Mouse (Mus musculus) forebrain, embryonic 16.5 days (tissue): ENCODE results near the gene Spata18. TPM values are rescaled to one million over a fixed set of nuclear protein-coding genes. Genes with fewer than 3 reads are reported as not detected.

ENCODE experiments used
- ATAC-seq: fragments of 200-750 bp; cut with Nextera tagmentation; 2 replicates; pipeline ENCODE4 v1.8.0; 2017; ENCODE audit warnings: mild to moderate bottlenecking, moderate library complexity
- H3K27ac ChIP-seq: fragments of 300-500 bp; sonication (generic); 2 replicates; pipeline ENCODE4 v1.5.1; 2014; ENCODE audit warnings: low read length, control low read depth
- H3K27me3 ChIP-seq: fragments of 300-500 bp; sonication (generic); replicated peaks from 2 replicates; pipeline ENCODE4 v1.6.1; 2014; ENCODE audit warnings: low read length; ENCODE audit not compliant: control insufficient read depth, insufficient read depth
- H3K36me3 ChIP-seq: fragments of 300-500 bp; sonication (generic); 2 replicates; pipeline ENCODE4 v1.6.1; 2014; ENCODE audit not compliant: control insufficient read depth, insufficient read depth
- H3K4me1 ChIP-seq: fragments of 300-500 bp; sonication (generic); replicated peaks from 2 replicates; pipeline ENCODE4 v1.6.1; 2014; ENCODE audit warnings: low read length; ENCODE audit not compliant: control insufficient read depth, insufficient read depth
- H3K4me2 ChIP-seq: fragments of 300-500 bp; sonication (generic); 2 replicates; pipeline ENCODE4 v1.6.1; 2014; ENCODE audit warnings: mild to moderate bottlenecking, low read length, control low read depth
- H3K4me3 ChIP-seq: fragments of 300-500 bp; sonication (generic); replicated peaks from 2 replicates; pipeline ENCODE4 v1.5.1; 2014; ENCODE audit warnings: mild to moderate bottlenecking, low read length, control low read depth
- H3K9ac ChIP-seq: fragments of 300-500 bp; sonication (generic); replicated peaks from 2 replicates; pipeline ENCODE4 v1.6.1; 2014; ENCODE audit warnings: low read depth, low read length, control low read depth
- H3K9me3 ChIP-seq: fragments of 300-500 bp; sonication (generic); 2 replicates; pipeline ENCODE4 v1.6.1; 2016; ENCODE audit warnings: low read length; ENCODE audit not compliant: control insufficient read depth
- WGBS: fragments of 180-500 bp; shearing (Covaris S2); extraction: QIAGEN DNeasy Blood & Tissue Kit; methylation state at CpG from one replicate; pipeline ENCODE4 v1.1.7; 2014; 5-methylcytosine and 5-hydroxymethylcytosine counted together
- polyA plus RNA-seq: library from polyadenylated mRNA; unstranded; fragments of >200 nt; fragmentation: Nextera tagmentation; extraction: Ambion mirVana; gene quantifications from 2 replicates; pipeline ENCODE4 v1.2.1, GENCODE M21; 2015

Gene Spata18
- polyA plus RNA-seq, 1 experiment from 2014 or later: 0.44 TPM

GRCm38 (mm10) chr5:73683221-73683620 is 32.0 kb downstream of the Spata18 start:
- 87% methylated on average over 6 of the region's 6 CpGs for WGBS
- no peak overlapping the region for H3K9ac ChIP-seq
- H3K27ac ChIP-seq: no peak overlapping the region
- H3K36me3 ChIP-seq: no peaks in the 10 kb centered on the region
- no peaks in the 10 kb centered on the region for H3K27me3 ChIP-seq
- no peaks in the 10 kb centered on the region for H3K4me1 ChIP-seq
- no peak overlapping the region for H3K4me2 ChIP-seq
- no peak overlapping the region for H3K4me3 ChIP-seq
- no peak for ATAC-seq
- no peaks in the 10 kb centered on the region for H3K9me3 ChIP-seq

GRCm38 (mm10) chr5:73683706-73684409 is 32.7 kb downstream of the Spata18 start:
- Histone ChIP-seq H3K9me3 (no peaks in the 10 kb centered on the region), H3K27ac (no peak overlapping the region), H3K36me3 (no peaks in the 10 kb centered on the region), H3K27me3 (no peaks in the 10 kb centered on the region), H3K9ac (no peak overlapping the region), H3K4me2 (no peak overlapping the region), H3K4me1 (no peaks in the 10 kb centered on the region), H3K4me3 (no peak overlapping the region)
- WGBS: 55% methylated on average over 9 of the region's 9 CpGs
- no peak for ATAC-seq

GRCm38 (mm10) chr5:73686149-73686548 is 35.0 kb downstream of the Spata18 start:
- Histone ChIP-seq H3K4me2 (no peak overlapping the region), H3K4me3 (no peak overlapping the region), H3K36me3 (no peaks in the 10 kb centered on the region), H3K9me3 (no peaks in the 10 kb centered on the region), H3K9ac (no peak overlapping the region), H3K27me3 (no peaks in the 10 kb centered on the region), H3K27ac (no peak overlapping the region), H3K4me1 (no peaks in the 10 kb centered on the region)
- 26% methylated on average over 4 of the region's 4 CpGs for WGBS
- ATAC-seq: peak; percentile 55; the same call in 1 of the 2 replicates

GRCm38 (mm10) chr5:73688576-73688975 is 37.4 kb downstream of the Spata18 start:
- no peaks in the 10 kb centered on the region for H3K4me1 ChIP-seq
- H3K27ac ChIP-seq: no peak overlapping the region
- no peaks in the 10 kb centered on the region for H3K9me3 ChIP-seq
- ATAC-seq: no peak
- H3K4me3 ChIP-seq: no peak overlapping the region
- 86% methylated on average over 1 of the region's 1 CpGs for WGBS
- H3K9ac ChIP-seq: no peak overlapping the region
- H3K27me3 ChIP-seq: no peaks in the 10 kb centered on the region
- no peak overlapping the region for H3K4me2 ChIP-seq
- no peaks in the 10 kb centered on the region for H3K36me3 ChIP-seq

GRCm38 (mm10) chr5:73690146-73690545 is 39.0 kb downstream of the Spata18 start:
- H3K4me1 ChIP-seq: no peaks in the 10 kb centered on the region
- no peak overlapping the region for H3K9ac ChIP-seq
- H3K4me2 ChIP-seq: no peak overlapping the region
- 79% methylated on average over 2 of the region's 2 CpGs for WGBS
- no peak overlapping the region for H3K27ac ChIP-seq
- no peaks in the 10 kb centered on the region for H3K27me3 ChIP-seq
- no peak overlapping the region for H3K4me3 ChIP-seq
- ATAC-seq: no peak
- H3K9me3 ChIP-seq: no peaks in the 10 kb centered on the region
- no peaks in the 10 kb centered on the region for H3K36me3 ChIP-seq

GRCm38 (mm10) chr5:73691723-73692520 is 40.7 kb downstream of the Spata18 start:
- no peaks in the 10 kb centered on the region for H3K4me1 ChIP-seq
- no peak for ATAC-seq
- H3K4me3 ChIP-seq: no peak overlapping the region
- H3K36me3 ChIP-seq: no peaks in the 10 kb centered on the region
- no peak overlapping the region for H3K9ac ChIP-seq
- H3K27ac ChIP-seq: no peak overlapping the region
- H3K4me2 ChIP-seq: no peak overlapping the region
- no peaks in the 10 kb centered on the region for H3K27me3 ChIP-seq
- 31% methylated on average over 15 of the region's 15 CpGs for whole genome bisulfite sequencing
- no peaks in the 10 kb centered on the region for H3K9me3 ChIP-seq

- H3K9me3 ChIP-seq: no peaks in the 10 kb centered on the region
- H3K27me3 ChIP-seq: no peaks in the 10 kb centered on the region
- H3K27ac ChIP-seq: no peak overlapping the region
- H3K9ac ChIP-seq: no peak overlapping the region
- no peak overlapping the region for H3K4me2 ChIP-seq
- H3K4me3 ChIP-seq: no peak overlapping the region
- WGBS: 69% methylated on average over 1 of the region's 1 CpGs
- H3K36me3 ChIP-seq: no peaks in the 10 kb centered on the region
- no peaks in the 10 kb centered on the region for H3K4me1 ChIP-seq
- ATAC-seq: no peak
Observed at GRCm38 (mm10) chr5:73693778-73694177, 42.6 kb downstream of the Spata18 start.

GRCm38 (mm10) chr5:73694254-73695015 is 43.3 kb downstream of the Spata18 start:
- Histone ChIP-seq H3K9ac (no peak overlapping the region), H3K27ac (no peak overlapping the region), H3K4me2 (no peak overlapping the region), H3K4me3 (no peak overlapping the region), H3K9me3 (no peaks in the 10 kb centered on the region), H3K27me3 (no peaks in the 10 kb centered on the region), H3K4me1 (no peaks in the 10 kb centered on the region), H3K36me3 (no peaks in the 10 kb centered on the region)
- WGBS: 82% methylated on average over 4 of the region's 4 CpGs
- no peak for ATAC-seq

- Histone ChIP-seq H3K4me2 (no peak overlapping the region), H3K36me3 (no peaks in the 10 kb centered on the region), H3K4me1 (no peaks in the 10 kb centered on the region), H3K9me3 (no peaks in the 10 kb centered on the region), H3K9ac (no peak overlapping the region), H3K27me3 (no peaks in the 10 kb centered on the region), H3K27ac (no peak overlapping the region), H3K4me3 (no peak overlapping the region)
- no peak for ATAC-seq
- 79% methylated on average over 4 of the region's 4 CpGs for WGBS
Observed at GRCm38 (mm10) chr5:73697700-73698099, 46.5 kb downstream of the Spata18 start.
